Mouse (Mus musculus) T-helper 1 cell (primary cell): ENCODE measurements around the gene Tenm2.

Experiments
- in situ Hi-C: fragments of 300-600 bp; cut with MboI, MseI; formaldehyde crosslinking; loops from one replicate; pipeline ENCODE4 v1.15.1; 2025; ENCODE audit warnings: high pct_unique_total_duplicates

Tenm2 gene

DNA sequence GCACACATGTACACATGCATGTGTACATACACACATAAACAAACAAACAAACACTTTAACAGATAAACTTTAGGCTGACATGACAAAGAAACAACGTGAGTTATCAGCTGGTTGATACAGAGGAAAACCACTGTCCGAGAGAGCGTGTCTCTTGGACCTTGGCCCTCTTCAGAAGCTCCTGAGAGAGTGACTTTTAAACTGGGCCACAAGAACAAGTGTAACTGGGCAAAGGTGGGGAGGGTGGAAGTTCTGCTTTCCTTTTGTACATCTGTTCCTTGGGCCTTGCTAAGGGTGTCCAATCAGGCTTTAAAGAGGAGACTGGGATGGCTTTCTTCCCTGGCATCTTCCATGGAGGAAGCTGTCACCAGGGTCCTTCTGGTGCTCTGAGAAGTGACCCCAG is 1276.5 kb downstream of the Tenm2 start:
- in situ Hi-C loops = no loop called here
